Mouse (Mus musculus): ENCODE measurements around the gene Pttg1. TPM values are rescaled to one million over a fixed set of nuclear protein-coding genes. Genes with fewer than 3 reads are reported as not detected.

Gene Pttg1
- polyA plus RNA-seq, 1 experiment from 2014 or later: 51.2 TPM

- ATAC-seq: peak; percentile 81
- Histone ChIP-seq H3K4me3 (replicated peaks) (peak overlapping the region; percentile 36), H3K36me3 (no peaks in the 10 kb centered on the region), H3K9me3 (no peaks in the 10 kb centered on the region), H3K9ac (replicated peaks) (peak overlapping the region; percentile 60), H3K27me3 (0 out of 2 replicates have a peak, but pooled peaks cover 2% of the 10 kb centered on the region), H3K4me2 (replicated peaks) (peak overlapping the region; percentile 62), H3K4me1 (replicated peaks) (peaks cover 15% of the 10 kb centered on the region), H3K27ac (no peak overlapping the region)
- 0% methylated on average over 8 of the region's 8 CpGs for WGBS
These were observed 40.3 kb downstream of the Pttg1 start for GRCm38 (mm10) chr11:43385716-43386115.

GRCm38 (mm10) chr11:43385055-43385649 is 40.9 kb downstream of the Pttg1 start:
- H3K4me3 ChIP-seq (replicated peaks): peak overlapping the region; percentile 36
- peak overlapping the region; percentile 60 for H3K9ac ChIP-seq (replicated peaks)
- peak overlapping the region; percentile 62 for H3K4me2 ChIP-seq (replicated peaks)
- peaks cover 15% of the 10 kb centered on the region for H3K4me1 ChIP-seq (replicated peaks)
- peak; percentile 82 for ATAC-seq
- H3K27ac ChIP-seq: peak overlapping the region; percentile 61
- 0 out of 2 replicates have a peak, but pooled peaks cover 2% of the 10 kb centered on the region for H3K27me3 ChIP-seq
- no peaks in the 10 kb centered on the region for H3K9me3 ChIP-seq
- WGBS: 2% methylated on average over 16 of the region's 18 CpGs
- no peaks in the 10 kb centered on the region for H3K36me3 ChIP-seq

- H3K36me3 ChIP-seq: no peaks in the 10 kb centered on the region
- no peak overlapping the region for H3K4me3 ChIP-seq (replicated peaks)
- ATAC-seq: no peak
- no peak overlapping the region for H3K9ac ChIP-seq (replicated peaks)
- H3K27ac ChIP-seq: no peak overlapping the region
- H3K4me2 ChIP-seq (replicated peaks): no peak overlapping the region
- 92% methylated on average over 2 of the region's 2 CpGs for WGBS
- H3K4me1 ChIP-seq (replicated peaks): peaks cover 15% of the 10 kb centered on the region
- H3K9me3 ChIP-seq: no peaks in the 10 kb centered on the region
- 0 out of 2 replicates have a peak, but pooled peaks cover 2% of the 10 kb centered on the region for H3K27me3 ChIP-seq
These were observed 42.5 kb downstream of the Pttg1 start for GRCm38 (mm10) chr11:43383581-43383980.

- Histone ChIP-seq H3K9ac (replicated peaks) (no peak overlapping the region), H3K9me3 (no peaks in the 10 kb centered on the region), H3K27me3 (no peaks in the 10 kb centered on the region), H3K4me3 (replicated peaks) (no peak overlapping the region), H3K36me3 (no peaks in the 10 kb centered on the region), H3K4me1 (replicated peaks) (peaks cover 13% of the 10 kb centered on the region), H3K4me2 (replicated peaks) (no peak overlapping the region), H3K27ac (no peak overlapping the region)
- WGBS: 89% methylated on average over 7 of the region's 7 CpGs
- no peak for ATAC-seq
These were observed 45.1 kb downstream of the Pttg1 start for GRCm38 (mm10) chr11:43380901-43381300.

- Histone ChIP-seq H3K4me3 (replicated peaks) (no peak overlapping the region), H3K36me3 (no peaks in the 10 kb centered on the region), H3K9me3 (no peaks in the 10 kb centered on the region), H3K4me2 (replicated peaks) (no peak overlapping the region), H3K9ac (replicated peaks) (no peak overlapping the region), H3K27me3 (no peaks in the 10 kb centered on the region), H3K4me1 (replicated peaks) (peaks cover 4% of the 10 kb centered on the region), H3K27ac (no peak overlapping the region)
- ATAC-seq: no peak
- WGBS: 85% methylated on average over 11 of the region's 11 CpGs
These were observed 46.1 kb downstream of the Pttg1 start for GRCm38 (mm10) chr11:43379911-43380485.

GRCm38 (mm10) chr11:43379488-43379887 is 46.6 kb downstream of the Pttg1 start:
- Histone ChIP-seq H3K4me2 (replicated peaks) (no peak overlapping the region), H3K27me3 (no peaks in the 10 kb centered on the region), H3K36me3 (no peaks in the 10 kb centered on the region), H3K4me3 (replicated peaks) (no peak overlapping the region), H3K9me3 (no peaks in the 10 kb centered on the region), H3K9ac (replicated peaks) (no peak overlapping the region), H3K27ac (no peak overlapping the region), H3K4me1 (replicated peaks) (no peaks in the 10 kb centered on the region)
- no peak for ATAC-seq
- WGBS: 90% methylated on average over 3 of the region's 3 CpGs

GRCm38 (mm10) chr11:43377083-43377850 is 48.8 kb downstream of the Pttg1 start:
- ATAC-seq: no peak
- H3K9me3 ChIP-seq: no peaks in the 10 kb centered on the region; the same call in 1 of the 2 replicates
- H3K4me1 ChIP-seq (replicated peaks): no peaks in the 10 kb centered on the region
- WGBS: 89% methylated on average over 8 of the region's 8 CpGs
- no peak overlapping the region for H3K4me3 ChIP-seq (replicated peaks)
- no peak overlapping the region for H3K4me2 ChIP-seq (replicated peaks)
- H3K27me3 ChIP-seq: no peaks in the 10 kb centered on the region
- no peak overlapping the region for H3K27ac ChIP-seq
- H3K9ac ChIP-seq (replicated peaks): no peak overlapping the region
- H3K36me3 ChIP-seq: no peaks in the 10 kb centered on the region

GRCm38 (mm10) chr11:43376598-43376997 is 49.5 kb downstream of the Pttg1 start:
- 97% methylated on average over 1 of the region's 1 CpGs for WGBS
- H3K4me2 ChIP-seq (replicated peaks): no peak overlapping the region
- H3K9ac ChIP-seq (replicated peaks): no peak overlapping the region
- H3K4me3 ChIP-seq (replicated peaks): no peak overlapping the region
- H3K9me3 ChIP-seq: no peaks in the 10 kb centered on the region; the same call in 1 of the 2 replicates
- no peaks in the 10 kb centered on the region for H3K27me3 ChIP-seq
- no peaks in the 10 kb centered on the region for H3K4me1 ChIP-seq (replicated peaks)
- no peak for ATAC-seq
- H3K36me3 ChIP-seq: no peaks in the 10 kb centered on the region
- no peak overlapping the region for H3K27ac ChIP-seq

GRCm38 (mm10) chr11:43374956-43375355 is 51.1 kb downstream of the Pttg1 start:
- WGBS: 93% methylated on average over 6 of the region's 6 CpGs
- H3K36me3 ChIP-seq: no peaks in the 10 kb centered on the region
- H3K4me3 ChIP-seq (replicated peaks): no peak overlapping the region
- H3K27ac ChIP-seq: no peak overlapping the region
- no peak overlapping the region for H3K9ac ChIP-seq (replicated peaks)
- ATAC-seq: no peak
- H3K4me2 ChIP-seq (replicated peaks): no peak overlapping the region
- H3K9me3 ChIP-seq: no peaks in the 10 kb centered on the region; the same call in 1 of the 2 replicates
- H3K27me3 ChIP-seq: no peaks in the 10 kb centered on the region
- no peaks in the 10 kb centered on the region for H3K4me1 ChIP-seq (replicated peaks)

- Histone ChIP-seq H3K9me3 (no peaks in the 10 kb centered on the region; the same call in 1 of the 2 replicates), H3K36me3 (no peaks in the 10 kb centered on the region), H3K27ac (no peak overlapping the region), H3K4me2 (replicated peaks) (no peak overlapping the region), H3K9ac (replicated peaks) (no peak overlapping the region), H3K27me3 (no peaks in the 10 kb centered on the region), H3K4me3 (replicated peaks) (no peak overlapping the region), H3K4me1 (replicated peaks) (no peaks in the 10 kb centered on the region)
- 95% methylated on average over 3 of the region's 3 CpGs for WGBS
- ATAC-seq: no peak
These were observed 52.7 kb downstream of the Pttg1 start for GRCm38 (mm10) chr11:43373367-43373766.

- Histone ChIP-seq H3K27me3 (no peaks in the 10 kb centered on the region), H3K27ac (no peak overlapping the region), H3K9ac (replicated peaks) (no peak overlapping the region), H3K4me1 (replicated peaks) (no peaks in the 10 kb centered on the region), H3K36me3 (no peaks in the 10 kb centered on the region), H3K4me2 (replicated peaks) (no peak overlapping the region), H3K9me3 (no peaks in the 10 kb centered on the region; the same call in 1 of the 2 replicates), H3K4me3 (replicated peaks) (no peak overlapping the region)
- 94% methylated on average over 3 of the region's 3 CpGs for WGBS
- no peak for ATAC-seq
These were observed 54.2 kb downstream of the Pttg1 start for GRCm38 (mm10) chr11:43371807-43372206.

Measured in midbrain, embryonic 13.5 days (tissue).